Mouse (Mus musculus) kidney, postnatal 36 days (tissue): Measurements from ENCODE around the gene Acot2.
"Not testable (repeated sequence)": the region's sequence is repeated elsewhere in the genome, so short reads cannot be mapped to it uniquely, and the experiment has no call there.

Experiments used
- DNase-seq, 2 experiments: peaks; one replicate each; pipeline ENCODE4 v3.0.0; 2021 to 2022; ENCODE audit warnings: mixed read lengths in 2 of 2

Gene Acot2

GRCm38 (mm10) chr12:83998341-83999107 is 10.9 kb downstream of the Acot2 start:
- no peak for DNase-seq

- peak; percentile 95 to 96 for DNase-seq
Observed at GRCm38 (mm10) chr12:83999237-83999636, 11.6 kb downstream of the Acot2 start.

GRCm38 (mm10) chr12:84000418-84000817 is 12.8 kb downstream of the Acot2 start:
- DNase-seq = no peak

- no peak for DNase-seq
Observed at GRCm38 (mm10) chr12:84003866-84004265, 16.2 kb downstream of the Acot2 start.

- DNase-seq = peak; percentile 47 to 66
Observed at GRCm38 (mm10) chr12:84008251-84008650, 20.6 kb downstream of the Acot2 start.

GRCm38 (mm10) chr12:84008729-84009128 is 21.1 kb downstream of the Acot2 start:
- no peak for DNase-seq

GRCm38 (mm10) chr12:84009171-84009965 is 21.7 kb downstream of the Acot2 start, which contains the start of gene Acot1:
TSS of gene Acot1 (plus strand) at chr12:84009490.
- DNase-seq = peak; percentile 86 to 92

GRCm38 (mm10) chr12:84010201-84010600 is 22.5 kb downstream of the Acot2 start:
- DNase-seq = peak in 1 of 2 experiments; percentile 37

GRCm38 (mm10) chr12:84011251-84012040 is 23.8 kb downstream of the Acot2 start:
- peak; percentile 96 to 98 for DNase-seq

- DNase-seq = no peak
Observed at GRCm38 (mm10) chr12:84013130-84013529, 25.5 kb downstream of the Acot2 start.

GRCm38 (mm10) chr12:84013701-84014100 is 26.0 kb downstream of the Acot2 start:
- no peak for DNase-seq

GRCm38 (mm10) chr12:84020528-84020927 is 32.9 kb downstream of the Acot2 start:
- DNase-seq = peak; percentile 91 to 97

GRCm38 (mm10) chr12:84022266-84022665 is 34.6 kb downstream of the Acot2 start:
- DNase-seq = not testable (repeated sequence)

- DNase-seq = peak; percentile 35 to 49
Observed at GRCm38 (mm10) chr12:84023052-84023745, 35.5 kb downstream of the Acot2 start.

- DNase-seq = no peak
Observed at GRCm38 (mm10) chr12:84025888-84026287, 38.2 kb downstream of the Acot2 start.

- not testable (repeated sequence) for DNase-seq
Observed at GRCm38 (mm10) chr12:84028328-84028727, 40.7 kb downstream of the Acot2 start.

- not testable (repeated sequence) for DNase-seq
Observed at GRCm38 (mm10) chr12:84029043-84029442, 41.4 kb downstream of the Acot2 start.

GRCm38 (mm10) chr12:84030659-84031332 is 43.1 kb downstream of the Acot2 start:
- peak; percentile 85 to 89 for DNase-seq

GRCm38 (mm10) chr12:84032854-84033253 is 45.2 kb downstream of the Acot2 start:
- peak in 1 of 2 experiments; percentile 66 for DNase-seq

- DNase-seq = not testable (repeated sequence)
Observed at GRCm38 (mm10) chr12:84033302-84033701, 45.6 kb downstream of the Acot2 start.

GRCm38 (mm10) chr12:84034108-84034507 is 46.4 kb downstream of the Acot2 start:
- no peak for DNase-seq

GRCm38 (mm10) chr12:84038241-84038640 is 50.6 kb downstream of the Acot2 start, which contains the start of gene Acot4:
TSS of gene Acot4 (plus strand) at chr12:84038379.
- peak; percentile 83 to 90 for DNase-seq
